Comparison of ENCODE assay signal across 8 mouse cellular contexts in genomic region chr3:37975194-37975756, GRCm38 (mm10).
DNase-seq lines count a peak whose midpoint lies in the region; ATAC-seq and TF ChIP-seq lines count a peak whose summit lies in the region.

No protein-coding gene starts in this region.

- DNase-seq in embryo, embryonic 10.5 days (ENCODE audit: low spot score) = peak; percentile 16
- DNase-seq in embryo, embryonic 9.5 days (ENCODE audit: extremely low spot score) = no peak
- peak; percentile 79 for DNase-seq in R1 (ENCODE audit: low read depth, low spot score)
- peak; percentile 31 for DNase-seq in lung, postnatal 10 days
- no peak for DNase-seq in cerebellum, postnatal 25 days
- no peak for DNase-seq in thymus, postnatal 36 days
- no peak for DNase-seq in hindbrain, postnatal 0 days (ENCODE audit: low spot score)

- no peaks in the 10 kb centered on the region for H3K36me3 ChIP-seq in kidney, embryonic 15.5 days
- H3K36me3 ChIP-seq in hindbrain, postnatal 0 days (ENCODE audit: insufficient read depth, low read length) = no peaks in the 10 kb centered on the region

- no peak overlapping the region for H3K4me3 ChIP-seq in kidney, embryonic 15.5 days (replicated peaks)
- no peak overlapping the region for H3K4me3 ChIP-seq in hindbrain, postnatal 0 days (ENCODE audit: low read length)

- no peaks in the 10 kb centered on the region for H3K27me3 ChIP-seq in kidney, embryonic 15.5 days
- H3K27me3 ChIP-seq in hindbrain, postnatal 0 days (ENCODE audit: insufficient read depth, low read length) = no peaks in the 10 kb centered on the region

- peak; percentile 68 for ATAC-seq in kidney, embryonic 15.5 days (replicated peaks; ENCODE audit: low FRiP score)
- ATAC-seq in hindbrain, postnatal 0 days = no peak

- 25% methylated on average over 11 of the region's 11 CpGs for WGBS in kidney, embryonic 15.5 days
- WGBS in hindbrain, postnatal 0 days = 54% methylated on average over 11 of the region's 11 CpGs

- H3K4me2 ChIP-seq in kidney, embryonic 15.5 days = peak overlapping the region; percentile 12
- no peak overlapping the region for H3K4me2 ChIP-seq in hindbrain, postnatal 0 days (ENCODE audit: low read depth, low read length)

- no peaks in the 10 kb centered on the region for H3K9me3 ChIP-seq in kidney, embryonic 15.5 days (replicated peaks)
- no peaks in the 10 kb centered on the region for H3K9me3 ChIP-seq in hindbrain, postnatal 0 days (ENCODE audit: low read length)

- H3K4me1 ChIP-seq in kidney, embryonic 15.5 days = peaks cover 29% of the 10 kb centered on the region
- H3K4me1 ChIP-seq in hindbrain, postnatal 0 days (ENCODE audit: insufficient read depth, low read length) = no peaks in the 10 kb centered on the region

- H3K9ac ChIP-seq in kidney, embryonic 15.5 days = no peak overlapping the region
- no peak overlapping the region for H3K9ac ChIP-seq in hindbrain, postnatal 0 days (replicated peaks; ENCODE audit: low read length)

- peak overlapping the region; percentile 73 for H3K27ac ChIP-seq in kidney, embryonic 15.5 days
- no peak overlapping the region for H3K27ac ChIP-seq in hindbrain, postnatal 0 days

- no peak for TF ChIP-seq CTCF in hindbrain, postnatal 0 days (IDR thresholded peaks at IDR 0.05; ENCODE audit: low read depth)

Comparison
In these comparisons a context has a peak if more than half of its experiments do, and no peak if none do; other contexts are left out.
1. DNase-seq: peak in embryo, embryonic 10.5 days (single experiment), R1 (single experiment) and lung, postnatal 10 days (single experiment); none in embryo, embryonic 9.5 days (single experiment), cerebellum, postnatal 25 days (0 of 2), thymus, postnatal 36 days (0 of 2) and hindbrain, postnatal 0 days (single experiment).